Mouse (Mus musculus) Patski (cell line): Measurements from ENCODE around the gene Crbn. TPM values are rescaled to one million over a fixed set of nuclear protein-coding genes. Genes with fewer than 3 reads are reported as not detected.
A peak's percentile ranks its signal among the peaks of the same experiment; 100 is the strongest.

Experiments used
- ATAC-seq: fragments of 100-300 bp; one replicate; pipeline ENCODE4 v1.8.0; 2021
- CTCF ChIA-PET: fragments of 350-600 bp; sonication (Branson Sonifier 250); formaldehyde crosslinking; loops from one replicate; lab custom pipeline; 2022; ENCODE audit warnings: inconsistent platforms; lab: Charles Lee
- POLR2A ChIA-PET: fragments of 350-600 bp; sonication (Branson Sonifier 250); formaldehyde crosslinking; loops from one replicate; lab custom pipeline; 2022; ENCODE audit warnings: antibody characterized with exemption, inconsistent platforms; lab: Charles Lee
- DNase-seq: peaks from one replicate; pipeline ENCODE4 v3.0.0-alpha.2; 2011; ENCODE audit warnings: low read depth, low spot score
- H3K27me3 ChIP-seq: fragments of 371-371 bp; one replicate; pipeline ENCODE4 v1.5.1; 2021
- CTCF ChIP-seq: fragments of 100-300 bp; IDR thresholded peaks from one replicate; pipeline ENCODE4 v1.5.1; 2021
- in situ Hi-C: fragments of 300-500 bp; cut with MboI; formaldehyde crosslinking; loops from 3 replicates; pipeline ENCODE4 v1.11.1; 2018; ENCODE audit warnings: low pct_unique_long_range_greater_than_20kb, mixed read lengths
- polyA plus RNA-seq: library from polyadenylated mRNA; unstranded; gene quantifications from one replicate; pipeline ENCODE4 v1.2.3, GENCODE M21; 2021

Crbn gene
- polyA plus RNA-seq, 1 experiment from 2014 or later = 42.1 TPM

DNA sequence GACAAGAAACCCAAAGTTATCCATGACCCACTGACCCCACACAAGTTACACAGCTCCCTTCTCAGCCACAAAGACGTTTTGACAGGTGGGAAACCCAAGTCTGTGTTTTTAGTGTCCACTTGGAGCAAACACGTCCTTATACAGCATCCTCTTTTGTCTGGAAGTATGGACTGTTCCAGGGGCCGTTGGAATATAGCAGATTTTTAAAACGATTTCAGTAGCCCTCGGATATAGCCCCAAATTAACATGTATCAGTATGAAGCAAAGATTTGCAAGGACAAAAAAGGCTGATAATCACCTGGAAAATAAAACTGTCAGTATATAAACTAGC is 315 bp upstream of the Crbn start:
- POLR2A ChIA-PET = no interaction called here
- CTCF ChIA-PET = interaction anchor here (1.4 to 1.5 kb wide), 2 partner anchors 13 to 137 kb away, joined by 3 to 7 read pairs; no protein-coding TSS in a partner anchor
- TF ChIP-seq CTCF = no peak
- DNase-seq = no peak
- no peaks in the 10 kb centered on the region for H3K27me3 ChIP-seq
- ATAC-seq = no peak
- in situ Hi-C loops = loop anchor here (5.0 kb wide), 1 partner anchor 138 kb away; no protein-coding TSS in a partner anchor

DNA sequence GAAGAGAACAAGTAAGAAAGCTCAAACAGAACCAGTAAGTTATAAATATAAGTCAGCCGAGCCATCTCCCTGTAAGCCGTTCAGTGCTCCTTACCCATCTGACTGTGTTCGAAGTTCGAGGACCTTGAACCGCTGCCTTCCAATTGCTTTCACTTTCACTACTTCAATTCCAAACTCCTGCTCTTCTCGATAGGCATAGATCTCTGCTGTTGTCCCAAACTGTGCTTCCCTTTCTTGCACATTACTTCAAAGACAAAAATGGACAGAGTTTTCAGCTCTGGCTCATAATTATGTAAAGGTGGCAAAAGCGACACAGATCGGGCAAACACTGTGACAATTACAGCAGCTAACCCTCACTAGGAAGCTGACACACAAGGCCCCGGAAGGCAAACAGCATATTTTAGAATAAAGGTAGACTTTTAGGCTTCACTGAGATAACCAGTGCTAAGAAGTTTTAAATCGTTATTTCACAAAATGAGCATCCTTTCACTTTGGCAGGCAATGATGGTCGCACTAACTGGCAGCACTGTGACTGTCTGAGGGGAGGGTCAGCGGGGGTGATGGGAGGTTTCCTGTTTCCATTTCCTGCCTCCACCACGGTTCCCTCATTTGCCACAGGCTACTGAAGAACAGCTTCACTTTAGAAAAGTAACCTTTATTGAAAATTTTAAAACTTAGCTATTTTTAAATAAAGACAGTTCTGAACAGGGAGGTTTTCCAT is 5.6 kb downstream of the Crbn start:
- no peak for TF ChIP-seq CTCF
- DNase-seq (no peak), ATAC-seq (no peak)
- ChIA-PET CTCF (no interaction called here), POLR2A (no interaction called here)
- H3K27me3 ChIP-seq = no peaks in the 10 kb centered on the region
- in situ Hi-C loops = loop anchor here (25.0 kb wide), 1 partner anchor 1593 kb away; no protein-coding TSS in a partner anchor

DNA sequence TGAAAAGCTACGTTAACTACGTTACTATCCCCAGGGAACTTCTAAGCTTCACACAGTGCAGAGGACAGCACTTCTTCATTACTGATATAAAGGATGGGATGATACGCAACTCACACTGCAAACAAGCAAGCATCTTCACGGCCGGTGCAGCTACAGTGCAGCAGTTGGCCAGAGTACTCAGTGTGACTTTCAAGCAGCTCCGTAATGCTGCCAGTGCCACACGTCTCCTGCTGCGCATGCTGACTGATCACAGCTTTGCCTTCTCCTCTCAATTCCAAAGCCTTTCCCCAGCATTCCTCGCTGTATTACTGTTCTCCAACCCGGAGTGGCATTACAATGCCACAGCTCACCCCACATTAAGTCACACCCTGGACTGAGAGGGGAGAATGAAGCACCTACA is 6.3 kb downstream of the Crbn start:
- ATAC-seq = no peak
- H3K27me3 ChIP-seq = no peaks in the 10 kb centered on the region
- ChIA-PET POLR2A (interaction anchor here (0.9 kb wide), 1 partner anchor 17 kb away, joined by 3 read pairs; no protein-coding TSS in a partner anchor), CTCF (interaction anchor here (1.4 kb wide), 1 partner anchor 13 kb away, joined by 3 read pairs; no protein-coding TSS in a partner anchor)
- TF ChIP-seq CTCF = no peak
- DNase-seq = no peak
- in situ Hi-C loops = loop anchor here (25.0 kb wide), 1 partner anchor 1594 kb away; no protein-coding TSS in a partner anchor

DNA sequence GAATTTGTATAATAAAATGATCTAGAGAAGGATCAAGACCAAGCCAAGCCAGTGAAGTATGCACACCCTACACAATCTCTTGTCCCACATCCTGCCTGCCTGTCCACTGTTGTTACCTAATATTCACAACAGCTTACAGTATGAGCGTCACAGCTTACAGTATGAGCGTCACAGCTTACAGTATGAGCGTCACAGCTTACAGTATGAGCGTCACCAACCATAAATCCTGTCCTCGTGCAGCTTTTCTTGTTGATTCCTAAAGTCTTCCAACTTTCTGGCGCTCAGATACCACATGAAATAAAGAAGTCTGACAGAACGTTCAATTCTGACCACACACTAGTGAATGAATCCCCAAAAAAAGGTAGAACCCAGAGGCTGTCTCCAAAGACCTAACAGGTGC is 6.8 kb downstream of the Crbn start:
- CTCF ChIA-PET = interaction anchor here (1.4 kb wide), 1 partner anchor 12 kb away, joined by 3 read pairs; no protein-coding TSS in a partner anchor
- in situ Hi-C loops = loop anchor here (25.0 kb wide), 1 partner anchor 1594 kb away; no protein-coding TSS in a partner anchor
- POLR2A ChIA-PET = interaction anchor here (0.9 kb wide), 1 partner anchor 17 kb away, joined by 3 read pairs; no protein-coding TSS in a partner anchor
- ATAC-seq = no peak
- H3K27me3 ChIP-seq = no peaks in the 10 kb centered on the region
- no peak for TF ChIP-seq CTCF
- DNase-seq = no peak

DNA sequence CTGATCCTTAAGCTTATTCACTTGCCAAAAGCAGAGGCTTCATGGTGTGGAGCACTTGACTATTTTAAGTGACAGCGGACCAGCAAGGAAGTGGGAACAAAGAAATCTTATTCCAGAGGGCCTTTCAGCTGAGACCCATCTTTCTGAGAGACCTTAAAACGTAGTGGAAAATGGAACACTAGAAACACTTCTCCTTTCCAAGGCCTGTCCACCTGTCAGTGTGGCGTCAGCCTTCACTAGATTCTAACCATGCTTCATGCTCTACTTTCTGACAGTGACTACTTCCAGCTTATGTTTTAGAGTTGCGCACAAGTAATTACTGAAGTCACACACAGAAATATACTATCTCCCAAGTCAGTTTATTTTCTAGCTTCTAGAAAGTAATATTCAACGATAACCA is 7.4 kb downstream of the Crbn start:
- POLR2A ChIA-PET = interaction anchor here (0.9 kb wide), 1 partner anchor 16 kb away, joined by 3 read pairs; no protein-coding TSS in a partner anchor
- no peak for TF ChIP-seq CTCF
- DNase-seq (no peak), ATAC-seq (no peak)
- H3K27me3 ChIP-seq = no peaks in the 10 kb centered on the region
- in situ Hi-C loops = loop anchor here (25.0 kb wide), 1 partner anchor 1595 kb away; no protein-coding TSS in a partner anchor
- CTCF ChIA-PET = interaction anchor here (0.7 to 1.4 kb wide), 2 partner anchors 12 kb away, joined by 3 read pairs; no protein-coding TSS in a partner anchor

DNA sequence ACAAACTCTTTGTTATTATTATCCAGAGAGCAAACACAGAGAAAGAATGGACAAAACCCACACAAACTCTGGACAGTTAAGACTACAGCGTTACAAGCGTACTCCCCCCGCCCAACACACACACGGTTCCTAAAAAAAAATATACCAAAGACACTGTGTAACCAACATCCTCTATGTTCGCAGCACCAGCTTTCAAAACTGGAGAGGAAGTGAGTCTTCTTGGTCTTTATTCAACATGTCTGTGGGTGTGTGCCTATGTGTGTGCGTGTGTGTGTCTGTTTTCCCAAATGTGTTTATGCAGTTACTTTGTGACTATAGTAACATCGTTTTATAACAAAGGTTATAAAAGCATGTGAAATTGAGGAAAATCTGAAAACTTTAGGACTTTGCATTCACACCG is 8.4 kb downstream of the Crbn start:
- H3K27me3 ChIP-seq = no peaks in the 10 kb centered on the region
- in situ Hi-C loops = loop anchor here (25.0 kb wide), 1 partner anchor 1596 kb away; no protein-coding TSS in a partner anchor
- TF ChIP-seq CTCF = no peak
- POLR2A ChIA-PET = no interaction called here
- ATAC-seq (no peak), DNase-seq (no peak)
- CTCF ChIA-PET = interaction anchor here (1.9 kb wide), 1 partner anchor 16 kb away, joined by 4 read pairs; no protein-coding TSS in a partner anchor

DNA sequence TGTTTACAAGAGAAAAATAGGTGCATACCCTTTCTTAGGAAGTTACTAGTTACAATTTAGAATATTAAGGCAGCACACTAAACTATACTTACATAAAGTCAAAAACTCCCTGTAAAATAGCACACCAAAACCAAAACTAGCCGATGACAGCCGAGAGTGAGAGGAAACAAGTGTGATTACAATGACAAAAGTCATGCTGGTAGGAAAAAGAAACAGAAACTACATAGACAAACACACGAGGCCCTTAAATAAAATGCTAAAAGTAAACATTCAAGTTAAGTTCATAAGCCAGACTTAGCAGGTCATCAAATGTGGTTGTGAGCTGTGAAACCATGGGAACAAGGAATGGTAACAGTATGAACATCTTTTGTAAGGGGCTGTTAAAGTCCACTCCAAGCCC is 12.7 kb downstream of the Crbn start:
- no peak for TF ChIP-seq CTCF
- no peak for DNase-seq
- no peaks in the 10 kb centered on the region for H3K27me3 ChIP-seq
- POLR2A ChIA-PET = no interaction called here
- no peak for ATAC-seq
- in situ Hi-C loops = loop anchor here (25.0 kb wide), 1 partner anchor 1600 kb away; no protein-coding TSS in a partner anchor
- CTCF ChIA-PET = no interaction called here

DNA sequence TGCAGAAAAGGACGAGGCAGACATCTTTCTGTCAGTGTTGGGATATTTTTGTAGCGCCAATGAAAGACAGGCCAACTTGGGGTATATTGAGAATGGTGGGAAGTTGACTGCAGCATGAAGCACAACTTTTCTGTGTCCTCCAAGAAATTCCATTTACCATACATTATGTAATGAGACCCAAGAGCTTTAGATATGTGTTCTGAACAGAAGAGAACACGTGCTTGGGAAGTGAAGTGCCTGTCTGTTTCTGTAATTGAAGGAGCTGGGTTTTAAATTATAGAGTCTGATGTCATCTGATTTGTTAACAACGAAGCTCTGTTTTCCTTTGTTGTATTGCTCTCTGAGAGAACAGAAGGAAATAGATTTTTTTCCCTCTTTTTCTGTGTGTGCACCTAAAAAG is 29.8 kb downstream of the Crbn start:
- in situ Hi-C loops = no loop called here
- ChIA-PET POLR2A (interaction anchor here (1.8 kb wide), 1 partner anchor 10 kb away, joined by 5 read pairs; no protein-coding TSS in a partner anchor), CTCF (interaction anchor here (0.7 kb wide), 1 partner anchor 103 kb away, joined by 3 read pairs; no protein-coding TSS in a partner anchor)
- no peaks in the 10 kb centered on the region for H3K27me3 ChIP-seq
- DNase-seq (no peak), ATAC-seq (no peak)
- no peak for TF ChIP-seq CTCF

DNA sequence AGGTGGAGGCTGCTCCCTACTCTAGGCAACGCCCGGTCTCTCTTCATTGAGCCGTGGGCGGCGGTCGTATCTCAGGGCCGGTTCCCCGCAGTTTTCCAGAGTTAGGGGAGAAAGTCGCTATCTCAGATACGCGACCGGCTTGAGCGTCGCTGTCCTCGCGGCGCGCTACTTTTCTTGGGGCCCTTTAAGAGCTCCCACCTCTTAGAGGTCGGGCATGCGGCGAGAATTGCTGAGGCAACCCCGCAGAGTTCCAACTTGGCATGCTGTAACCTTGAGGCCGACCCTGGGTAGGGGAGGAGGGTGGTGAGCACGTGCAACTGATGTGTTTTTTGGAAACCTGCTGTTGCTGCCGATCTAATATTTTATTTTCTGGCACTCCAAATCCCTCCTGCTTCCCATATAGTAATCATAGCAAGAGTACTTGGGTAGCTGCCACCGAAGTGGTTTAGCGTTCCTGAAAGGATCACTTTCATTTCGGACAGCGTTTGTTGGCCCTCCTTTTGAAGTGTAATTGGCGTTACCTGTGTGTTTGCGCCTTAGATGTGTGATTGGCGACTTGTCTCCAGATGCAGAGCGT is 30.5 kb downstream of the Crbn start:
- ChIA-PET CTCF (no interaction called here), POLR2A (interaction anchor here (1.8 kb wide), 1 partner anchor 10 kb away, joined by 5 read pairs; no protein-coding TSS in a partner anchor)
- no peaks in the 10 kb centered on the region for H3K27me3 ChIP-seq
- in situ Hi-C loops = no loop called here
- no peak for TF ChIP-seq CTCF
- DNase-seq (no peak), ATAC-seq (peak; percentile 75)

DNA sequence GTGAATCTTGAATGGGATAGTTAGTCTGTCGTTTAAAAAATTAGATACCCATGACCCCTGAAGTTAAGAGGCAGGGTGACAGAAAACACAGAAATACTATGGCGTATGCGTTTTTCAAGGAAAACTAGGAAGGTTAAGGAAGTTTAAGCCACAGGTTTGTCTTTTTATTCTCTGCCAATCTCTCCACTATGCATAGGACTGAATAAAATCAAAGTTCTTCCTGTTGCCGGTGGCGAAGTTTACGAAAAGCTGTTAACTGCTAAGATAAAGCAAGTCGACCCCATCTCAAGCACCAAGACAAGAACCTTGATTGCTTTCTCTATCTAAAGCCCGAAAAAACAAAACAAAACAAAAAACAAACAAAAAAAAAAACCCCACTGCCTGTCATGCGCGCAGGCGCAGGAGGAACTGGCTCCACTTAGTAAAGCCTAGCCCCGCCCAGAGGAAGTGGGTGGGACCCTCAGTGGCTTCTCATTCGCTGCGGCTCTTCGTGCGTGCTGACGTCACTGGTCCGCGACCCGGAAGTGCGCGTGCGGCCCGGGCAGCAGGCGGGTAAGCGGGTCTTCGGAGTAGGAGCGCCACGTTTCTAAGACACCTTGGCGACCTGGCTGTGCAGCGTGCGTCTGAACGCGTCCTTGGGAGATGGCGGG is 31.1 kb downstream of the Crbn start, which contains the start of gene Trnt1:
Gene Trnt1, plus strand, starts transcription at position 481 of the 650 bp plus-strand sequence.
- TF ChIP-seq CTCF = no peak

More for the DNA sequence above, 31.1 kb downstream of the Crbn start, which contains the start of gene Trnt1:
- ATAC-seq = peak; percentile 95
- POLR2A ChIA-PET = no interaction called here
- peak; percentile 81 for DNase-seq
- in situ Hi-C loops = no loop called here
- CTCF ChIA-PET = no interaction called here
- peaks cover 3% of the 10 kb centered on the region for H3K27me3 ChIP-seq
